Mouse (Mus musculus): Measurements from ENCODE around the gene Ogfrl1.

Ogfrl1 gene

GRCm38 (mm10) chr1:23345633-23346032 is 51.9 kb downstream of the Ogfrl1 start:
- DNase-seq = no peak

- no peak for DNase-seq
Measured at GRCm38 (mm10) chr1:23342864-23343263, 54.7 kb downstream of the Ogfrl1 start.

- DNase-seq = no peak
Measured at GRCm38 (mm10) chr1:23342224-23342623, 55.3 kb downstream of the Ogfrl1 start.

GRCm38 (mm10) chr1:23335726-23336363 is 61.7 kb downstream of the Ogfrl1 start:
- no peak for DNase-seq

GRCm38 (mm10) chr1:23335050-23335449 is 62.5 kb downstream of the Ogfrl1 start:
- no peak for DNase-seq

- no peak for DNase-seq
Measured at GRCm38 (mm10) chr1:23332192-23332591, 65.4 kb downstream of the Ogfrl1 start.

- DNase-seq = no peak
Measured at GRCm38 (mm10) chr1:23325160-23325559, 72.4 kb downstream of the Ogfrl1 start.

- peak; percentile 43 for DNase-seq
Measured at GRCm38 (mm10) chr1:23324226-23324625, 73.3 kb downstream of the Ogfrl1 start.

GRCm38 (mm10) chr1:23323286-23323685 is 74.3 kb downstream of the Ogfrl1 start:
- DNase-seq = peak; percentile 24

- DNase-seq = no peak
Measured at GRCm38 (mm10) chr1:23322208-23322607, 75.4 kb downstream of the Ogfrl1 start.

- peak; percentile 76 for DNase-seq
Measured at GRCm38 (mm10) chr1:23321331-23321851, 76.2 kb downstream of the Ogfrl1 start.

GRCm38 (mm10) chr1:23320591-23321195 is 76.9 kb downstream of the Ogfrl1 start:
- DNase-seq = no peak
